Mouse (Mus musculus) heart, adult 11 months (tissue): ENCODE results near the gene Ung.

ENCODE experiments used
- DNase-seq: peaks from one replicate; pipeline ENCODE4 v3.0.0; 2022

Ung gene

GRCm38 (mm10) chr5:114173458-114173857 lies 43.3 kb downstream of the Ung start:
- no peak for DNase-seq

- peak; percentile 91 for DNase-seq
Measured at GRCm38 (mm10) chr5:114173877-114174581, 43.8 kb downstream of the Ung start.

- peak; percentile 95 for DNase-seq
Measured at GRCm38 (mm10) chr5:114174639-114175038, 44.5 kb downstream of the Ung start.

- DNase-seq, result peak; percentile 100
Measured at GRCm38 (mm10) chr5:114175596-114176171, 45.5 kb downstream of the Ung start.

GRCm38 (mm10) chr5:114176548-114177400 lies 46.6 kb downstream of the Ung start:
- DNase-seq, result no peak

- DNase-seq, result no peak
Measured at GRCm38 (mm10) chr5:114177966-114178719, 48.0 kb downstream of the Ung start.

- DNase-seq, result peak; percentile 99
Measured at GRCm38 (mm10) chr5:114179541-114179940, 49.4 kb downstream of the Ung start.

- no peak for DNase-seq
Measured at GRCm38 (mm10) chr5:114183493-114183892, 53.3 kb downstream of the Ung start.

GRCm38 (mm10) chr5:114187108-114187507 lies 56.9 kb downstream of the Ung start:
- DNase-seq, result no peak
